Mouse (Mus musculus): ENCODE results near the gene Mbd3. TPM values are rescaled to one million over a fixed set of nuclear protein-coding genes. Genes with fewer than 3 reads are reported as not detected.

Gene Mbd3
- polyA plus RNA-seq, 2 experiments = 44.3 to 79.5 TPM

DNA sequence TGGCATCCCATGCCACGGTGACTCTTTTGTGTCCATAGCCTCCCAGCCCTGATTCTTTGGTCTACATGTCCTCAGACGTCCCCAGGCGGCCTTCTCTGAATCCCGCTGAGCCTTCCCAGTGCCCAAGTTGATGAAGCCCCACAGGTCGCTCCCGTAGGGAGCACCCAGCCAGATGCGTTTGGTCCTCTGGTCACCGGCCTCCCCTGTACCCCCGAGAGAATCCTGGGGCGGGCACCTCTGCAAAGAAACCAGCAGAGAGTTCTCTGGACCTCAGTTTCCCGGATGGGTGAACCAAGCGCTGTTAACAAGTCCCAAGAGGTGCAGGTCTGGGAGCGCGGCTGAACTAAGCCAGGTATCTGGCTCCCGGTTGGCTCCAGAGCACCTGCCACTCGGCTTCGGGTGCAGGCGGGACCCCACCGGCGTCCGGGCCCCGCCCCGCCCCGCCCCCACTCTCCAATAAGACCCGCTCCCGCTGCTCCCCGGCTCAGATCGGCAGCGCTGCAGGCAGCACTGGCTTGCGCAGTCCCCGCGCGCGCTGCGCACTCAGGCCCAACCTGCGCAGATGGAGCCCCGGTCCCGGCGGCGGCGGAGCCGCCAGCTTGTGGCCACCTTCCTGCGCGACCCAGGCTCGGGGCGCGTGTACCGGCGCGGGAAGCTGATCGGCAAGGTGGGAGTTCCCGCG, 43.2 kb downstream of the Mbd3 start, which contains the start of gene Plk5:
TSS of gene Plk5 (plus strand) at position 459 of the 682 bp plus-strand sequence.
- Histone ChIP-seq H3K4me1 (replicated peaks; ENCODE audit: control insufficient read depth in 2 of 2, insufficient read depth in 2 of 2, low read length in 1 of 2) (no peaks in the 10 kb centered on the region), H3K4me3 (ENCODE audit: insufficient read depth in 1 of 2, low read depth in 2 of 2, low read length in 2 of 2) (no peak within 1 kb of the TSS), H3K27me3 (ENCODE audit: control insufficient read depth, insufficient read depth, low read length) (peaks cover 60% of the 10 kb centered on the region), H3K36me3 (replicated peaks; ENCODE audit: control insufficient read depth, insufficient read depth, low read depth) (no peaks in the 10 kb centered on the region), H3K9ac (replicated peaks) (no peak within 1 kb of the TSS), H3K9me3 (ENCODE audit: control insufficient read depth, low read length) (no peaks in the 10 kb centered on the region), H3K27ac (no peak within 1 kb of the TSS), H3K4me2 (ENCODE audit: low read depth) (no peak within 1 kb of the TSS)
- ATAC-seq (ENCODE audit: insufficient read depth) = no peak
- TF ChIP-seq EP300 (IDR thresholded peaks at IDR 0.05; ENCODE audit: low read depth) = no peak
- no peak for TF ChIP-seq CTCF (IDR thresholded peaks at IDR 0.05; ENCODE audit: low read depth)
- DNase-seq (ENCODE audit: low read depth in 3 of 3, low spot score in 3 of 3) = no peak
- WGBS (ENCODE audit: insufficient replicate concordance) = 3% methylated on average over 53 of the region's 53 CpGs

DNA sequence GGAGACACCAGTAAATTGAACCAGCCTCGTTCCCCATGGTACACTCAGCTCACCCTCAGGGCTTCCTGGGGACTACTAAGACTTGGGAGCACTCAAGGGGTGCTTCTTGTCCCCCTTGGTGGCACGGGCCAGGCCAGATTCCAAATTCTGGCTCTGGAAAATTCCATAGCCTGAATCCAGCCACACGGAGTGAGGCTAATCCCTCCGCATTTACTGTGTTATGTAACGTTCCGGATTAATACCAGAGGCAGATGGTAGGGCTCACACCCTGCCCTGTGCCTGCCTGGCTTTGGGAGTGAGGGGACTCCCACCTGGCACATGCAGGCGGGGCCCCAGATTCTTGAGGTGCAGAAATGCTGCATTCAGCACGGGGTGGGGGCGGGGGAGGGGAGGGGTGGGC, 43.9 kb downstream of the Mbd3 start:
- ATAC-seq (ENCODE audit: insufficient read depth) (no peak), DNase-seq (ENCODE audit: low read depth in 3 of 3, low spot score in 3 of 3) (no peak)
- Histone ChIP-seq H3K27ac (no peak overlapping the region), H3K4me2 (ENCODE audit: low read depth) (no peak overlapping the region), H3K9ac (replicated peaks) (no peak overlapping the region), H3K27me3 (ENCODE audit: control insufficient read depth, insufficient read depth, low read length) (peaks cover 65% of the 10 kb centered on the region), H3K9me3 (ENCODE audit: control insufficient read depth, low read length) (no peaks in the 10 kb centered on the region), H3K4me1 (replicated peaks; ENCODE audit: control insufficient read depth in 2 of 2, insufficient read depth in 2 of 2, low read length in 1 of 2) (no peaks in the 10 kb centered on the region), H3K4me3 (ENCODE audit: insufficient read depth in 1 of 2, low read depth in 2 of 2, low read length in 2 of 2) (no peak overlapping the region), H3K36me3 (replicated peaks; ENCODE audit: control insufficient read depth, insufficient read depth, low read depth) (no peaks in the 10 kb centered on the region)
- TF ChIP-seq CTCF (IDR thresholded peaks at IDR 0.05; ENCODE audit: low read depth) = no peak
- TF ChIP-seq EP300 (IDR thresholded peaks at IDR 0.05; ENCODE audit: low read depth) = no peak
- 13% methylated on average over 8 of the region's 9 CpGs for WGBS (ENCODE audit: insufficient replicate concordance)

DNA sequence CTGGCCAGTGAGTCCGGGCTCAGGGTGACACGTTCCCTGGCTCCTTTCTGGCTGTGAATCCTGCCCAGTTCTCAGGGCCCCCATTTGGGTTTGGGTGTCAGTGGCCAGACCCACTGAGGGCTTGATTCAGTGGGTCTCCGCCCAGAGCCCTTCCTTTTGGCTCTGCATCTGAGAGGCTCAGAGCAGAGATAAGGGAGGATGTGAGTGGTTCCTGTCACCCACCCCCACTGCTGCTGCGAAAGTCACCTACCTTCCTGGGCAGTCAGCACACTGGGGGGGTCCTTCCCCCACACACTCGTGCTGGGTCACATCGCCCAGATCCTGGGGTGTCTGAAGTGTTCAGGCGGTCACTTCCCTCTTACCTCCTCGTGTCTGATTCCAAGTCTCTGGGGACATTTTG, 46.6 kb downstream of the Mbd3 start:
- Histone ChIP-seq H3K4me1 (replicated peaks; ENCODE audit: control insufficient read depth in 2 of 2, insufficient read depth in 2 of 2, low read length in 1 of 2) (peaks cover 0 to 3% of the 10 kb centered on the region in 2 experiments; a peak in 2 of 4 replicates), H3K27me3 (ENCODE audit: control insufficient read depth, insufficient read depth, low read length) (peaks cover 72% of the 10 kb centered on the region), H3K27ac (no peak overlapping the region), H3K36me3 (replicated peaks; ENCODE audit: control insufficient read depth, insufficient read depth, low read depth) (no peaks in the 10 kb centered on the region), H3K9ac (replicated peaks) (no peak overlapping the region), H3K4me3 (ENCODE audit: insufficient read depth in 1 of 2, low read depth in 2 of 2, low read length in 2 of 2) (no peak overlapping the region), H3K4me2 (ENCODE audit: low read depth) (no peak overlapping the region), H3K9me3 (ENCODE audit: control insufficient read depth, low read length) (no peaks in the 10 kb centered on the region)
- ATAC-seq (ENCODE audit: insufficient read depth) (no peak), DNase-seq (ENCODE audit: low read depth in 3 of 3, low spot score in 3 of 3) (no peak)
- 23% methylated on average over 8 of the region's 8 CpGs for whole genome bisulfite sequencing (ENCODE audit: insufficient replicate concordance)
- TF ChIP-seq EP300 (IDR thresholded peaks at IDR 0.05; ENCODE audit: low read depth) (no peak), CTCF (IDR thresholded peaks at IDR 0.05; ENCODE audit: low read depth) (no peak)

DNA sequence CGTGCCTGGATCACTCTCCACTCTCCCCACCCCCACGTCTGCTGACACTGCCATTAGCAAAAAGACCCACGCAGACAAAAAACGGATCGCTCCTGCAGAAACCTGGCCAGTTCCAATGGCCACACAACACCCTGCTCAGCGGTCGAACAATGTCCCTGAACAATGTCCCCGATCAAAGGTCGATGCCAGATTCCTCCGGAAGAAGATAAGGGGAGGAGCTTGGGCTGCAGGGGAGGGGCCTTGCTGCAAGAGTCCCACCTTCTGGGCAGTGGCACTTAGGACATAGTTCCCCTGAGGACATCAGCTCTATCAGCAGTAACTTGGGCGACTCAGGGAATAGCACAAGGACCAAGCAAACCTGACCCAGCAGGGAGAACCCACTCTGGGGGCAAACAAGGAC, 47.5 kb downstream of the Mbd3 start:
- no peak for ATAC-seq (ENCODE audit: insufficient read depth)
- Histone ChIP-seq H3K27ac (no peak overlapping the region), H3K4me3 (ENCODE audit: insufficient read depth in 1 of 2, low read depth in 2 of 2, low read length in 2 of 2) (no peak overlapping the region), H3K27me3 (ENCODE audit: control insufficient read depth, insufficient read depth, low read length) (peaks cover 71% of the 10 kb centered on the region), H3K4me1 (replicated peaks; ENCODE audit: control insufficient read depth in 2 of 2, insufficient read depth in 2 of 2, low read length in 1 of 2) (peaks cover 0 to 5% of the 10 kb centered on the region in 2 experiments; a peak in 3 of 4 replicates), H3K9ac (replicated peaks) (no peak overlapping the region), H3K4me2 (ENCODE audit: low read depth) (no peak overlapping the region), H3K9me3 (ENCODE audit: control insufficient read depth, low read length) (no peaks in the 10 kb centered on the region), H3K36me3 (replicated peaks; ENCODE audit: control insufficient read depth, insufficient read depth, low read depth) (no peaks in the 10 kb centered on the region)
- DNase-seq (ENCODE audit: low read depth in 3 of 3, low spot score in 3 of 3) = no peak
- no peak for TF ChIP-seq EP300 (IDR thresholded peaks at IDR 0.05; ENCODE audit: low read depth)
- TF ChIP-seq CTCF (IDR thresholded peaks at IDR 0.05; ENCODE audit: low read depth) = no peak
- 22% methylated on average over 11 of the region's 11 CpGs for WGBS (ENCODE audit: insufficient replicate concordance)

DNA sequence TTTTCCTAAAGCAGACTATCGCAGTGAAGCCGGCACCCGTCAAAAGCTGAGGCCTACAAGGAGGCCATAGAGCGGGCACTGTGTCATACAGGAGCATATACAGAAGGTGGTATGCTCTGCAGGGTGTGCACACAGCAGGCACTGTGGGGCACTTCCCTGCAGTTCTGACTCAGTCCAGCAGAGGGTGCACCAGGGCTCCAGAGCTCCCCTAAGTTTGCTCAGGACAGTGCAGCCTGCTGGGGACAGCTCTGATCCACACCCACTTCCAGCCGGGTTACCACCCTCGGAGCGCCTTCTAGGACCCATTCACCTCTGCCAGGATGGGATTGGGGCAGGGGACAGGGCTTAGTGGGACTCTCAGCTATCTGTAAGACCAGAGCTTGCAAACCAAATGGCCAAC, 49.1 kb downstream of the Mbd3 start:
- peaks cover 54% of the 10 kb centered on the region for H3K27me3 ChIP-seq (ENCODE audit: control insufficient read depth, insufficient read depth, low read length)

More for the DNA sequence above, 49.1 kb downstream of the Mbd3 start:
- H3K4me2 ChIP-seq (ENCODE audit: low read depth) = no peak overlapping the region
- H3K36me3 ChIP-seq (replicated peaks; ENCODE audit: control insufficient read depth, insufficient read depth, low read depth) = no peaks in the 10 kb centered on the region
- DNase-seq (ENCODE audit: low read depth in 3 of 3, low spot score in 3 of 3) (peak; percentile 66 to 70 (median 69)), ATAC-seq (ENCODE audit: insufficient read depth) (peak; percentile 72)
- WGBS (ENCODE audit: insufficient replicate concordance) = 2% methylated on average over 7 of the region's 7 CpGs
- peaks cover 6 to 12% of the 10 kb centered on the region in 2 experiments for H3K4me1 ChIP-seq (replicated peaks; ENCODE audit: control insufficient read depth in 2 of 2, insufficient read depth in 2 of 2, low read length in 1 of 2)
- no peak overlapping the region for H3K4me3 ChIP-seq (ENCODE audit: insufficient read depth in 1 of 2, low read depth in 2 of 2, low read length in 2 of 2)
- H3K9me3 ChIP-seq (ENCODE audit: control insufficient read depth, low read length) = no peaks in the 10 kb centered on the region
- no peak overlapping the region for H3K9ac ChIP-seq (replicated peaks)
- H3K27ac ChIP-seq = no peak overlapping the region
- TF ChIP-seq EP300 (IDR thresholded peaks at IDR 0.05; ENCODE audit: low read depth) (no peak), CTCF (IDR thresholded peaks at IDR 0.05; ENCODE audit: low read depth) (peak; percentile 99)
